Mouse (Mus musculus): ENCODE measurements around the gene Edc4. TPM values are rescaled to one million over a fixed set of nuclear protein-coding genes. Genes with fewer than 3 reads are reported as not detected.

The Edc4 gene
- total and polyA plus RNA-seq, 3 experiments = 46.1 to 72.1 TPM; not detected in 1

GRCm38 (mm10) chr8:105933762-105934161, 53.1 kb downstream of the Edc4 start, which contains the start of gene Ctrl:
Gene Ctrl (minus strand): TSS chr8:105933862.
- no peak within 1 kb of the TSS for H3K27ac ChIP-seq (ENCODE audit: control insufficient read depth, low read depth, low read length)
- H3K4me3 ChIP-seq (ENCODE audit: control insufficient read depth in 1 of 2, insufficient read depth in 1 of 2, low read depth in 2 of 2, low read length in 2 of 2) = no peak within 1 kb of the TSS
- H3K27me3 ChIP-seq (ENCODE audit: control insufficient read depth in 1 of 2, insufficient read depth in 2 of 2, low read length in 2 of 2) = no peaks in the 10 kb centered on the region
- no peaks in the 10 kb centered on the region for H3K9me3 ChIP-seq (replicated peaks; ENCODE audit: insufficient read depth, low read length)
- TF ChIP-seq ELF1 (IDR thresholded peaks at IDR 0.05; ENCODE audit: low read depth, low read length) = no peak
- no peak for TF ChIP-seq MAX (IDR thresholded peaks at IDR 0.05; ENCODE audit: low read length)
- TF ChIP-seq EP300 (IDR thresholded peaks at IDR 0.05; ENCODE audit: low read depth in 1 of 2, low read length in 2 of 2) = no peak
- no peak for TF ChIP-seq MXI1 (IDR thresholded peaks at IDR 0.05; ENCODE audit: low read depth, low read length)
- no peak for TF ChIP-seq USF2 (IDR thresholded peaks at IDR 0.05; ENCODE audit: borderline replicate concordance in 1 of 2, insufficient read depth in 1 of 2, low read depth in 1 of 2, low read length in 2 of 2)
- TF ChIP-seq BHLHE40 (IDR thresholded peaks at IDR 0.05; ENCODE audit: borderline replicate concordance, low read depth, low read length) = no peak
- no peak for TF ChIP-seq CTCF (IDR thresholded peaks at IDR 0.05 in 2 of 3, conservative IDR thresholded peaks at IDR 0.05 in 1 of 3; ENCODE audit: control insufficient read depth in 1 of 3, insufficient read depth in 1 of 3, low read depth in 2 of 3, low read length in 3 of 3, poor library complexity in 1 of 3, severe bottlenecking in 1 of 3)
- no peak for TF ChIP-seq TAL1 (IDR thresholded peaks at IDR 0.05; ENCODE audit: low read length)
- no peak for TF ChIP-seq CHD2 (IDR thresholded peaks at IDR 0.05; ENCODE audit: low read length)
- no peak for TF ChIP-seq CHD1 (IDR thresholded peaks at IDR 0.05; ENCODE audit: low read depth, low read length)
- no peak for TF ChIP-seq ZMIZ1 (IDR thresholded peaks at IDR 0.05; ENCODE audit: low read depth, low read length)
- no peak for TF ChIP-seq GATA1 (IDR thresholded peaks at IDR 0.05; ENCODE audit: low read depth, low read length)
- TF ChIP-seq RAD21 (IDR thresholded peaks at IDR 0.05; ENCODE audit: low read depth, low read length) = no peak
- no peak for TF ChIP-seq E2F4 (IDR thresholded peaks at IDR 0.05; ENCODE audit: borderline replicate concordance, low read depth, low read length)
- TF ChIP-seq ZNF384 (IDR thresholded peaks at IDR 0.05; ENCODE audit: low read depth, low read length) = no peak
- TF ChIP-seq NRF1 (IDR thresholded peaks at IDR 0.05; ENCODE audit: insufficient read depth, low read depth, low read length, poor library complexity, severe bottlenecking) = no peak
- no peak for TF ChIP-seq SMC3 (IDR thresholded peaks at IDR 0.05; ENCODE audit: low read depth, low read length)
- TF ChIP-seq MAFK (IDR thresholded peaks at IDR 0.05; ENCODE audit: borderline replicate concordance, low read depth, low read length) = no peak
- peaks cover 4 to 14% of the 10 kb centered on the region in 2 experiments; a peak in 3 of 4 replicates for H3K4me1 ChIP-seq (ENCODE audit: control insufficient read depth in 1 of 2, insufficient read depth in 2 of 2, low read length in 2 of 2)
- peaks cover 10% of the 10 kb centered on the region for H3K79me2 ChIP-seq (ENCODE audit: control insufficient read depth, insufficient read depth, low read length, poor library complexity)
- H3K9ac ChIP-seq (ENCODE audit: control insufficient read depth, low read depth, low read length, poor library complexity, severe bottlenecking) = no peak within 1 kb of the TSS
- no peak for DNase-seq (ENCODE audit: low read depth, low spot score)
- peaks cover 0 to 11% of the 10 kb centered on the region in 2 experiments; a peak in 2 of 4 replicates for H3K36me3 ChIP-seq (ENCODE audit: control insufficient read depth in 1 of 2, insufficient read depth in 2 of 2, low read length in 2 of 2)

- Histone ChIP-seq H3K27ac (ENCODE audit: control insufficient read depth, low read depth, low read length) (peak overlapping the region; percentile 90), H3K79me2 (ENCODE audit: control insufficient read depth, insufficient read depth, low read length, poor library complexity) (peaks cover 10% of the 10 kb centered on the region), H3K9ac (ENCODE audit: control insufficient read depth, low read depth, low read length, poor library complexity, severe bottlenecking) (peak overlapping the region; percentile 80), H3K4me1 (ENCODE audit: control insufficient read depth in 1 of 2, insufficient read depth in 2 of 2, low read length in 2 of 2) (peaks cover 4 to 14% of the 10 kb centered on the region in 2 experiments; a peak in 3 of 4 replicates), H3K36me3 (ENCODE audit: control insufficient read depth in 1 of 2, insufficient read depth in 2 of 2, low read length in 2 of 2) (peaks cover 0 to 13% of the 10 kb centered on the region in 2 experiments; a peak in 2 of 4 replicates), H3K27me3 (ENCODE audit: control insufficient read depth in 1 of 2, insufficient read depth in 2 of 2, low read length in 2 of 2) (no peaks in the 10 kb centered on the region), H3K4me3 (ENCODE audit: control insufficient read depth in 1 of 2, insufficient read depth in 1 of 2, low read depth in 2 of 2, low read length in 2 of 2) (peak overlapping the region in 1 of 2 experiments; percentile 67; a peak in 3 of 4 replicates), H3K9me3 (replicated peaks; ENCODE audit: insufficient read depth, low read length) (no peaks in the 10 kb centered on the region)
- peak; percentile 86 for DNase-seq (ENCODE audit: low read depth, low spot score)
- TF ChIP-seq MYC (IDR thresholded peaks at IDR 0.05; ENCODE audit: low read depth, low read length) (peak; percentile 96), GABPA (IDR thresholded peaks at IDR 0.05; ENCODE audit: low read depth, low read length) (no peak), EP300 (IDR thresholded peaks at IDR 0.05; ENCODE audit: low read depth in 1 of 2, low read length in 2 of 2) (peak; percentile 79 to 81), TBP (IDR thresholded peaks at IDR 0.05; ENCODE audit: low read depth, low read length) (no peak; the same call in 1 of the 2 replicates), ETS1 (IDR thresholded peaks at IDR 0.05; ENCODE audit: low read depth, low read length) (peak; percentile 67), KAT2A (conservative IDR thresholded peaks at IDR 0.05; ENCODE audit: low read depth, low read length) (no peak), RAD21 (IDR thresholded peaks at IDR 0.05; ENCODE audit: low read depth, low read length) (no peak), SMC3 (IDR thresholded peaks at IDR 0.05; ENCODE audit: low read depth, low read length) (0 out of 2 replicates have a peak, but pooled peaks have one; percentile 4), CHD2 (IDR thresholded peaks at IDR 0.05; ENCODE audit: low read length) (no peak), TAL1 (IDR thresholded peaks at IDR 0.05; ENCODE audit: low read length) (peak; percentile 80), NELFE (IDR thresholded peaks at IDR 0.05; ENCODE audit: low read depth, low read length) (0 out of 2 replicates have a peak, but pooled peaks have one; percentile 32), RCOR1 (IDR thresholded peaks at IDR 0.05; ENCODE audit: low read depth, low read length) (no peak), ZMIZ1 (IDR thresholded peaks at IDR 0.05; ENCODE audit: low read depth, low read length) (no peak), ZNF384 (IDR thresholded peaks at IDR 0.05; ENCODE audit: low read depth, low read length) (no peak), GATA1 (IDR thresholded peaks at IDR 0.05; ENCODE audit: low read depth, low read length) (peak; percentile 82), USF2 (IDR thresholded peaks at IDR 0.05; ENCODE audit: borderline replicate concordance in 1 of 2, insufficient read depth in 1 of 2, low read depth in 1 of 2, low read length in 2 of 2) (no peak), POLR2AphosphoS2 (IDR thresholded peaks at IDR 0.05; ENCODE audit: low read length) (peak; percentile 60; the same call in 1 of the 2 replicates), E2F4 (IDR thresholded peaks at IDR 0.05; ENCODE audit: borderline replicate concordance, low read depth, low read length) (no peak), SIN3A (IDR thresholded peaks at IDR 0.05; ENCODE audit: low read length) (peak; percentile 69), NRF1 (IDR thresholded peaks at IDR 0.05; ENCODE audit: insufficient read depth, low read depth, low read length, poor library complexity, severe bottlenecking) (no peak), POLR2A (IDR thresholded peaks at IDR 0.05; ENCODE audit: control insufficient read depth in 1 of 2, insufficient read depth in 1 of 2, low read depth in 1 of 2, low read length in 2 of 2, poor library complexity in 1 of 2) (peak in 1 of 2 experiments; percentile 65; a peak in 1 of 4 replicates), JUND (IDR thresholded peaks at IDR 0.05; ENCODE audit: low read depth, low read length) (no peak), MAX (IDR thresholded peaks at IDR 0.05; ENCODE audit: low read length) (peak; percentile 89)
Measured at GRCm38 (mm10) chr8:105935105-105935504, 54.4 kb downstream of the Edc4 start.
